Mouse (Mus musculus) cerebellum, adult 2 months (tissue): ENCODE data around the gene Zfp747. TPM values are rescaled to one million over a fixed set of nuclear protein-coding genes. Genes with fewer than 3 reads are reported as not detected.
"Not testable (repeated sequence)": the region's sequence is repeated elsewhere in the genome, so short reads cannot be mapped to it uniquely, and the experiment has no call there.

Experiments
- DNase-seq, 2 experiments: peaks; one replicate each; pipeline ENCODE4 v3.0.0; 2021
- H3K27ac ChIP-seq: fragments of 200-500 bp; 2 replicates; pipeline ENCODE4 v1.5.1; 2012; ENCODE audit warnings: low read length, control low read depth, inconsistent platforms; ENCODE audit not compliant: insufficient read depth
- H3K27me3 ChIP-seq: fragments of 200-500 bp; 2 replicates; pipeline ENCODE4 v1.6.1; 2012; ENCODE audit warnings: inconsistent platforms, mild to moderate bottlenecking, low read length, moderate library complexity; ENCODE audit not compliant: control insufficient read depth, insufficient read depth
- H3K4me1 ChIP-seq: fragments of 200-500 bp; 2 replicates; pipeline ENCODE4 v1.6.1; 2011; ENCODE audit warnings: low read length; ENCODE audit not compliant: control insufficient read depth, insufficient read depth
- H3K4me3 ChIP-seq: fragments of 200-500 bp; replicated peaks from 2 replicates; pipeline ENCODE3; 2011; ENCODE audit warnings: mild to moderate bottlenecking, low read depth, low read length, control low read depth; ENCODE audit not compliant: insufficient read depth
- CTCF ChIP-seq: fragments of 200-500 bp; IDR thresholded peaks from 2 replicates; pipeline ENCODE4 v1.5.1; 2011; ENCODE audit warnings: low read depth, mild to moderate bottlenecking, control low read depth, low read length, moderate library complexity, borderline replicate concordance; ENCODE audit not compliant: insufficient read depth
- POLR2A ChIP-seq: fragments of 200-500 bp; IDR thresholded peaks from 2 replicates; pipeline ENCODE4 v1.6.1; 2011; ENCODE audit warnings: low read length, control low read depth, borderline replicate concordance; ENCODE audit not compliant: insufficient read depth
- WGBS: fragments of 180-500 bp; shearing (Covaris S2); methylation state at CpG from one replicate; pipeline ENCODE4 v1.1.7; 2018; 5-methylcytosine and 5-hydroxymethylcytosine counted together
- polyA plus RNA-seq: library from polyadenylated mRNA; depleted of rRNA; stranded (reverse); fragments of >200 nt; gene quantifications from 2 replicates; pipeline ENCODE4 v1.2.3, GENCODE M21; 2012

The Zfp747 gene
- polyA plus RNA-seq, 1 experiment = 8.2 TPM

DNA sequence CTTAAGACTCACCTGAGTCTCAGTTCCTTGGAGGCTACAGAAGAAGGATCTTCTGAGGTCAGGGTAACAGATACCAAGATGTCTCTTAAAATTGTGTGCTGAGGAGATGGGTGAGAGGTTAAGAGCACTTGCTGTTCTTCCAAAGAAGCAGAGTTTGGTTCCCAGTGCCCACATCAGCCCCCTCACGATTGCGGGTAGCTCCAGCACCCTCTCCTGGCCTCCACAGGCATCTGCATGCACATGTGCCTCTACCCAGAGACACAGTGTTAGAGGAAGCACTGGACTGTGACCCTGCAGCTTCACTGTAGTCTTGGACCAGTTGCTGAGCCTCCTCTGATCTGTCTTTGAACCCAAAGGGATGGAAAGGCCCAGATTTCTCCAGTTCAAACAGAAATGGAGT is 27.1 kb upstream of the Zfp747 start:
- H3K4me1 ChIP-seq = no peaks in the 10 kb centered on the region
- WGBS = 57% methylated on average over 2 of the region's 2 CpGs
- no peaks in the 10 kb centered on the region for H3K27me3 ChIP-seq

DNA sequence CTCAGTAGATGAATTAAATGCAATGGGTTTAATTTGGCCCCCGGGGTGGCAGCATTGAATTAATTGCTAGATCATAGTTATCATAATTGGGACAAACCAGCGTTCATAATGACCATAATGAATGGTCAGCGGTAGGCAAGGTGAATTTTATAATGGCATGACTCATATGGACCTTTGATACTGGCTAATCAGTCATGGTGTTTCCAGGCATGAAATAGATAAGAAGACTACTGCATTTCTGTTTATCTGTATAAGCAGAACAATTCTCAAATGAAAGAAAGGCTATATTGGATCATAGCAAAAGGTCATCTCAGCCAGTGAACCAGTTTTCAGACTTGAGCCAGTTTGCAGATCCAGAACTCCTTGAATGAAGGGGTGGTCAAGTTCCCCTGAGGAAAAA is 24.5 kb upstream of the Zfp747 start:
- WGBS = 63% methylated on average over 3 of the region's 3 CpGs
- TF ChIP-seq POLR2A = no peak
- no peak for TF ChIP-seq CTCF
- Histone ChIP-seq H3K27me3 (no peaks in the 10 kb centered on the region), H3K27ac (no peak overlapping the region), H3K4me3 (no peak overlapping the region), H3K4me1 (no peaks in the 10 kb centered on the region)
- DNase-seq = no peak

More for the DNA sequence above, 27.1 kb upstream of the Zfp747 start:
- H3K4me3 ChIP-seq = no peak overlapping the region
- DNase-seq = no peak
- no peak for TF ChIP-seq POLR2A
- no peak for TF ChIP-seq CTCF
- no peak overlapping the region for H3K27ac ChIP-seq

DNA sequence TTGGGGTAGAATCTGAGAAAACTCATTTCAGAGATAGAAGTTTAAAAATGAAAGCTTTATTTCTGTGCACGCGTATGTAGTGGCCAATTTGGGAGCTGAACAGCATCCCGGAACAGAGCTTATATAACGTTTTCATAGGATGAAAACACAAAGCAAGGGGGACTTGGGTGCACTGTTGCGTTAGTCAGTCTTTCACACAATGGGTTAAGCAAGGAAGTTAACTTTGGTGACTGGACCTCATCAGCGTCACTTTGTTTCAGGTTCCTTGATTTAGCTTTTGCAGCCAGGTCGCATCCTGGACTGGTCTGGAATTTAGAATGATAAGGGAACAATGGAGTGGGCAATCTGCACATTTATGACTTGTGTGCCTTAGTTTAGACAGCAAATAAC is 18.1 kb upstream of the Zfp747 start:
- H3K27ac ChIP-seq = peak overlapping the region; percentile 18; the same call in 1 of the 2 replicates
- H3K4me1 ChIP-seq = peaks cover 7% of the 10 kb centered on the region

DNA sequence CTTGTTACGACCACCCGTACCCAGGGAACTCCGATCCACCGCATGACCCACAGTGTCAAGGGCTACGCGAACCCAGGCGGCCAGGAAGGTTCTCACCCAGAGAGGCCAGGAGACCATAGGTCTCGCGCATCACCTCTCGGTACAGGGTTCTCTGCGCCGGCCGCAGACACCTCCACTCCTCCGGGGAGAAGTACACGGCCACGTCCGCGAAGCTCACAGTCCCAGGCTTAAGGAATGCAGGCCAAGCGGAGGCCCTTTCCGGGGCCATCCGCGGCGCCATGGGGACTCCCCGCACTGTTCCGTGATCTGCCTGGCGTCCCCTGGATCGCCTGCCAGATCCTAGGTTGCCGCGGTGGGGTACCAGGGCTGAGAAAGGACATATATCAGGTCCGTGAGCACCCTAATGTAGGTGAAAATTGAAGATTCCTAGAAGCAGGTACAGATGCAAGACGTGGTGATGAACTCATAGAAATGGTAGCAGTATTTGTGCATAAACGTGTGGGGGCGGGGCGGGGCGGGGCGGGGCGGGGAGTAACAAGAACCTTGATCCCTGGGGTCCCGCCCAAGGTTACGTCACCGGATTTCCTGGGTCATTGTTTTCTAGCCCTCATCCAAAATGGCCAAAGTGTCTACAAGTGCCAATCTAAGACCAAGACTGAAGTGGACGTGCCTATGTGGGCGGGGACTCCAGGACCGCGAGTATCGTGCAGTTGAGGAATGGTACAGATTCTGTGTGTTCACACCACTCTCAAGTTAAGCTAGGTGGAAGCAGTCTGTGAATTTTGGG is 17.5 kb upstream of the Zfp747 start, which contains the start of gene E430018J23Rik:
Gene E430018J23Rik, minus strand, starts transcription at position 473 of the 787 bp plus-strand sequence.
- under 1% methylated on average over 45 of the region's 45 CpGs for WGBS
- H3K4me3 ChIP-seq = peak within 1 kb of the TSS; percentile 97
- TF ChIP-seq POLR2A = peak; percentile 78; the same call in 1 of the 2 replicates
- TF ChIP-seq CTCF = no peak
- no peaks in the 10 kb centered on the region for H3K27me3 ChIP-seq
- H3K4me1 ChIP-seq = peaks cover 7% of the 10 kb centered on the region
- DNase-seq = peak; percentile 98 to 99
- H3K27ac ChIP-seq = peak within 1 kb of the TSS; percentile 87

More for the DNA sequence above, 18.1 kb upstream of the Zfp747 start:
- no peaks in the 10 kb centered on the region for H3K27me3 ChIP-seq
- H3K4me3 ChIP-seq = peak overlapping the region; percentile 81
- 5% methylated on average over 7 of the region's 7 CpGs for WGBS
- no peak for TF ChIP-seq POLR2A
- no peak for TF ChIP-seq CTCF
- DNase-seq = no peak

DNA sequence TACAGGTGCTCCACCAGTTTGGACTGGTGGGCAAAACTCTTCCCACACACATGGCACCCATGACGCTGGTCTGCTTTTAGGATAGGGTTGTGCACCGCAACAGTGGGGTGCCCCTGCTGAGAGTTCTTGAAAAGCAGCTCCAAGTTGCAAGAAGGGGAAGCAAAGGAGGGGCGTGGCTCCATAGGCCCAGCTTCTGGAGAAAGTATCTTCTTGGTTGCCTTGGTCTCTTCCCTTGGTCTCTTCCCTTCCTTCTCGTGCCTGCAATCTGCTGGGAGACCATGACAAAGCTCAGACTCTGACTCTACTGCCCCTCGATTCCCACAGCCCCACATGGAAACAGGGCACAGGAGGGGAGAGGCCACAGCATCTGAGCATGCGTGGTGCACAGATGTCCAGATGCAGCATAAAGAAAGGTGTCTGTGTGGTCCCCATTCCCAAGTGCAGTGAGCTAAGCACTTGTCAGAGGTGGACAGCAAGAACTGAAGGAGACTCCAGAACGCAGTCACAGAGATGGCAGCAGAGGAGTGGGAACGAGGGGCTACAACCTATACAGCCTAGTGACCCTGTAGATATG is 16.5 kb upstream of the Zfp747 start:
- TF ChIP-seq CTCF = no peak
- no peak for TF ChIP-seq POLR2A
- Histone ChIP-seq H3K4me1 (peaks cover 7% of the 10 kb centered on the region), H3K27ac (no peak overlapping the region), H3K4me3 (peak overlapping the region; percentile 22), H3K27me3 (no peaks in the 10 kb centered on the region)
- WGBS = 69% methylated on average over 8 of the region's 8 CpGs
- DNase-seq = no peak

DNA sequence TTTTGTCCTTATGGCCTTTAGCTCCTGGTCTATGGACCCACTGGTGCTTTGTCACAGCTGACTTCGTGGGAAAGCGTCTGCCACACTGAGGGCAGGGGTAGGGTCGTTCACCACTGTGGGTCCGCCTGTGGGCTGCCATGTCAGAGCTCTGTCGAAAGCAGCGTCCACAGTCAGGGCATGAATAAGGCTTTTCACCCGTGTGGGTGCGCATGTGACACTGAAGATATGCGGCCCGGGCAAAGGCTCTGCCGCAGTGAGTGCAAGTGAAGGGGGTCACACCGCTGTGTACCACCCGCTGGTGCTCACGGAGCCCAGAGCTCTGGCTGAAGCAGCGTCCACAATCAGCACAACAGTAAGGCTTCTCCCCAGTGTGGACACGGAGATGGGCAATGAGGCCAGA is 15.7 kb upstream of the Zfp747 start:
- Histone ChIP-seq H3K27ac (no peak overlapping the region), H3K4me3 (no peak overlapping the region), H3K27me3 (no peaks in the 10 kb centered on the region), H3K4me1 (peaks cover 7% of the 10 kb centered on the region)
- DNase-seq = no peak
- WGBS = 94% methylated on average over 16 of the region's 16 CpGs
- TF ChIP-seq CTCF (no peak), POLR2A (no peak)

DNA sequence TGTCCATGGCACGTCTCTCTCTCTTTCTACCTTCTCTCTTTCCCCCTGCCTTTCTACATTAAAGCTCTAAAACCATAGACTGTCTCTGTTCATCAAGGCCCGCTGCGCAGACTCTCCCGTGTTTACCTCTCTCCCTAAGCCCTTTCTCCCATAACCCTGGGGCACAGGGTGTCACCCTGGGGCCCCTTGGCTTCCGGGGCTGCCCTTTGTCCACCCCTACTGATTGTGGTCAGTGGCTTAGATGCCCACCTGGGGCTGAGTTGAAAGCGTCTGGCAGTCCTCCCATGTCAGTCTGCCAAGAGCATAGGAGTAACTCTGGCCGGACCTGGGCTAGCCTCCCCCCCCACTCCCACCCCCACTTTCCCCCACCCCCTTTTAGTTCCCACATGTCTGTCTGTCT is 14.5 kb upstream of the Zfp747 start:
- Histone ChIP-seq H3K4me1 (peaks cover 10% of the 10 kb centered on the region), H3K4me3 (no peak overlapping the region), H3K27me3 (no peaks in the 10 kb centered on the region), H3K27ac (no peak overlapping the region)
- DNase-seq = no peak
- no peak for TF ChIP-seq CTCF
- TF ChIP-seq POLR2A = no peak
- WGBS = 58% methylated on average over 7 of the region's 7 CpGs

DNA sequence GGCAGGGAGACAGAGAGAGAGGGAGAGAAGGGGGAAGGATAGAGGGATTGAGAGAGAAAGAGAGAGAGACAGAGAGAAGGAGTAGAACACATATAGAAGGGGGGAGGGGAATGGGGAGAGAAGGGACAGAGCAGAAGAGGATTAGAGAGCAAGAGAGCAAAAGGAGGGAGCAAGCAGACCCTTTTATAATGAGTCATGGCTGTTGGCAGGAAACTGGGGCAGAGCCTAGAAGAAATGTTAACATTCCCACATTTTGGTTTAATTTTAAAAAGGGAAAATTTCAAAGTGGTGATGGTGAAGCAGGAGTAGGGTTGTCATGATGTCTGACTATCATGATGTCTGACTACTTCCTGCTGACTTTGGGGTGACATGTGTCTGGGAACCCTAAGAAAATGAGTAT is 12.4 kb upstream of the Zfp747 start:
- not testable (repeated sequence) for H3K4me3 ChIP-seq, H3K27me3 ChIP-seq, H3K27ac ChIP-seq, DNase-seq, H3K4me1 ChIP-seq
